Mouse (Mus musculus) neural tube, embryonic 12.5 days (tissue): ENCODE data around the gene Zcchc7. TPM values are rescaled to one million over a fixed set of nuclear protein-coding genes. Genes with fewer than 3 reads are reported as not detected.

Experiments used
- ATAC-seq: fragments of 200-750 bp; cut with Nextera tagmentation; 2 replicates; pipeline ENCODE4 v1.8.0; 2017; ENCODE audit warnings: low read depth, mild to moderate bottlenecking, moderate TSS enrichment, moderate library complexity; ENCODE audit not compliant: low FRiP score
- H3K27ac ChIP-seq: fragments of 300-500 bp; sonication (generic); 2 replicates; pipeline ENCODE4 v1.5.1; 2016
- H3K27me3 ChIP-seq: fragments of 300-500 bp; sonication (generic); replicated peaks from 2 replicates; pipeline ENCODE4 v1.6.1; 2016; ENCODE audit warnings: mild to moderate bottlenecking
- H3K36me3 ChIP-seq: fragments of 300-500 bp; sonication (generic); 2 replicates; pipeline ENCODE4 v1.6.1; 2016; ENCODE audit warnings: mild to moderate bottlenecking
- H3K4me1 ChIP-seq: fragments of 300-500 bp; sonication (generic); 2 replicates; pipeline ENCODE4 v1.6.1; 2016
- H3K4me2 ChIP-seq: fragments of 300-500 bp; sonication (generic); replicated peaks from 2 replicates; pipeline ENCODE4 v1.6.1; 2016; ENCODE audit warnings: mild to moderate bottlenecking
- H3K4me3 ChIP-seq: fragments of 300-500 bp; sonication (generic); 2 replicates; pipeline ENCODE4 v1.5.1; 2016
- H3K9ac ChIP-seq: fragments of 300-500 bp; sonication (generic); 2 replicates; pipeline ENCODE4 v1.6.1; 2016; ENCODE audit warnings: mild to moderate bottlenecking
- H3K9me3 ChIP-seq: fragments of 300-500 bp; sonication (generic); 2 replicates; pipeline ENCODE4 v1.6.1; 2016; ENCODE audit warnings: mild to moderate bottlenecking
- WGBS: fragments of 180-500 bp; shearing (Covaris S2); methylation state at CpG from one replicate; pipeline ENCODE4 v1.1.7; 2016; 5-methylcytosine and 5-hydroxymethylcytosine counted together
- polyA plus RNA-seq: library from polyadenylated mRNA; unstranded; fragments of >200 nt; fragmentation: Nextera tagmentation; extraction: Ambion mirVana; gene quantifications from 2 replicates; pipeline ENCODE4 v1.2.1, GENCODE M21; 2016

The Zcchc7 gene
- polyA plus RNA-seq, 1 experiment from 2014 or later: 28.2 TPM

GRCm38 (mm10) chr4:44880065-44880623, 124.5 kb downstream of the Zcchc7 start:
- 29% methylated on average over 7 of the region's 7 CpGs for WGBS
- Histone ChIP-seq H3K27ac (no peak overlapping the region), H3K4me3 (no peak overlapping the region), H3K27me3 (no peaks in the 10 kb centered on the region), H3K4me2 (no peak overlapping the region), H3K36me3 (no peaks in the 10 kb centered on the region), H3K4me1 (0 out of 2 replicates have a peak, but pooled peaks cover 2% of the 10 kb centered on the region), H3K9ac (no peak overlapping the region), H3K9me3 (no peaks in the 10 kb centered on the region)
- ATAC-seq: no peak

GRCm38 (mm10) chr4:44886143-44886542, 130.5 kb downstream of the Zcchc7 start:
- H3K4me2 ChIP-seq: no peak overlapping the region
- no peaks in the 10 kb centered on the region for H3K9me3 ChIP-seq
- ATAC-seq: no peak
- no peak overlapping the region for H3K4me3 ChIP-seq
- H3K9ac ChIP-seq: no peak overlapping the region
- H3K4me1 ChIP-seq: no peaks in the 10 kb centered on the region
- H3K36me3 ChIP-seq: no peaks in the 10 kb centered on the region
- 77% methylated on average over 6 of the region's 6 CpGs for WGBS
- no peaks in the 10 kb centered on the region for H3K27me3 ChIP-seq
- H3K27ac ChIP-seq: no peak overlapping the region

GRCm38 (mm10) chr4:44891344-44891743, 135.7 kb downstream of the Zcchc7 start:
- Histone ChIP-seq H3K4me2 (no peak overlapping the region), H3K27ac (no peak overlapping the region), H3K4me1 (no peaks in the 10 kb centered on the region), H3K9me3 (no peaks in the 10 kb centered on the region), H3K36me3 (no peaks in the 10 kb centered on the region), H3K9ac (no peak overlapping the region), H3K4me3 (no peak overlapping the region), H3K27me3 (no peaks in the 10 kb centered on the region)
- 85% methylated on average over 6 of the region's 6 CpGs for WGBS
- no peak for ATAC-seq

- no peaks in the 10 kb centered on the region for H3K9me3 ChIP-seq
- H3K27me3 ChIP-seq: no peaks in the 10 kb centered on the region
- H3K27ac ChIP-seq: no peak overlapping the region; the same call in 1 of the 2 replicates
- 0 out of 2 replicates have a peak, but pooled peaks have one; percentile 17 for ATAC-seq
- peaks cover 10% of the 10 kb centered on the region for H3K4me1 ChIP-seq
- no peaks in the 10 kb centered on the region for H3K36me3 ChIP-seq
- H3K4me2 ChIP-seq: no peak overlapping the region
- no peak overlapping the region for H3K9ac ChIP-seq
- WGBS: 19% methylated on average over 11 of the region's 11 CpGs
- no peak overlapping the region for H3K4me3 ChIP-seq
Observed at GRCm38 (mm10) chr4:44905651-44906271, 150.1 kb downstream of the Zcchc7 start.

GRCm38 (mm10) chr4:44906399-44906798, 150.7 kb downstream of the Zcchc7 start:
- H3K27ac ChIP-seq: no peak overlapping the region
- ATAC-seq: no peak
- WGBS: 85% methylated on average over 4 of the region's 4 CpGs

GRCm38 (mm10) chr4:44910065-44910464, 154.4 kb downstream of the Zcchc7 start:
- no peak overlapping the region for H3K9ac ChIP-seq
- H3K4me1 ChIP-seq: peaks cover 10% of the 10 kb centered on the region
- H3K9me3 ChIP-seq: no peaks in the 10 kb centered on the region
- no peaks in the 10 kb centered on the region for H3K27me3 ChIP-seq
- H3K4me3 ChIP-seq: no peak overlapping the region
- no peaks in the 10 kb centered on the region for H3K36me3 ChIP-seq
- no peak overlapping the region for H3K4me2 ChIP-seq
- WGBS: 63% methylated on average over 2 of the region's 2 CpGs
- no peak for ATAC-seq
- no peak overlapping the region for H3K27ac ChIP-seq

More at GRCm38 (mm10) chr4:44906399-44906798, 150.7 kb downstream of the Zcchc7 start:
- no peaks in the 10 kb centered on the region for H3K27me3 ChIP-seq
- H3K9me3 ChIP-seq: no peaks in the 10 kb centered on the region
- H3K4me2 ChIP-seq: no peak overlapping the region
- H3K36me3 ChIP-seq: no peaks in the 10 kb centered on the region
- no peak overlapping the region for H3K9ac ChIP-seq
- peaks cover 10% of the 10 kb centered on the region for H3K4me1 ChIP-seq
- H3K4me3 ChIP-seq: no peak overlapping the region

GRCm38 (mm10) chr4:44910857-44911256, 155.2 kb downstream of the Zcchc7 start:
- Histone ChIP-seq H3K4me1 (peaks cover 3% of the 10 kb centered on the region), H3K9ac (no peak overlapping the region), H3K4me2 (no peak overlapping the region), H3K36me3 (no peaks in the 10 kb centered on the region), H3K27ac (no peak overlapping the region), H3K27me3 (no peaks in the 10 kb centered on the region), H3K9me3 (no peaks in the 10 kb centered on the region), H3K4me3 (no peak overlapping the region)
- ATAC-seq: no peak
- WGBS: 80% methylated on average over 2 of the region's 2 CpGs

GRCm38 (mm10) chr4:44917312-44917848, 161.7 kb downstream of the Zcchc7 start:
- Histone ChIP-seq H3K4me3 (no peak overlapping the region), H3K9ac (no peak overlapping the region), H3K36me3 (no peaks in the 10 kb centered on the region), H3K9me3 (no peaks in the 10 kb centered on the region), H3K4me2 (no peak overlapping the region), H3K4me1 (0 out of 2 replicates have a peak, but pooled peaks cover 3% of the 10 kb centered on the region), H3K27ac (no peak overlapping the region), H3K27me3 (no peaks in the 10 kb centered on the region)
- WGBS: 51% methylated on average over 5 of the region's 5 CpGs
- no peak for ATAC-seq

- H3K4me2 ChIP-seq: no peak overlapping the region
- no peak overlapping the region for H3K9ac ChIP-seq
- no peak overlapping the region for H3K4me3 ChIP-seq
- 0 out of 2 replicates have a peak, but pooled peaks cover 3% of the 10 kb centered on the region for H3K4me1 ChIP-seq
- ATAC-seq: no peak
- no peaks in the 10 kb centered on the region for H3K36me3 ChIP-seq
- 43% methylated on average over 3 of the region's 3 CpGs for WGBS
- H3K9me3 ChIP-seq: no peaks in the 10 kb centered on the region
- H3K27me3 ChIP-seq: no peaks in the 10 kb centered on the region
- no peak overlapping the region for H3K27ac ChIP-seq
Observed at GRCm38 (mm10) chr4:44917907-44918306, 162.2 kb downstream of the Zcchc7 start.

GRCm38 (mm10) chr4:44920831-44921230, 165.2 kb downstream of the Zcchc7 start:
- Histone ChIP-seq H3K27me3 (no peaks in the 10 kb centered on the region), H3K36me3 (no peaks in the 10 kb centered on the region), H3K9me3 (no peaks in the 10 kb centered on the region), H3K9ac (no peak overlapping the region), H3K27ac (no peak overlapping the region), H3K4me1 (0 out of 2 replicates have a peak, but pooled peaks cover 3% of the 10 kb centered on the region), H3K4me2 (no peak overlapping the region), H3K4me3 (no peak overlapping the region)
- 42% methylated on average over 5 of the region's 5 CpGs for WGBS
- ATAC-seq: no peak

GRCm38 (mm10) chr4:44922466-44923128, 166.9 kb downstream of the Zcchc7 start:
- no peak overlapping the region for H3K4me3 ChIP-seq
- H3K27ac ChIP-seq: no peak overlapping the region
- 0 out of 2 replicates have a peak, but pooled peaks cover 3% of the 10 kb centered on the region for H3K4me1 ChIP-seq
- no peaks in the 10 kb centered on the region for H3K27me3 ChIP-seq
- H3K9me3 ChIP-seq: no peaks in the 10 kb centered on the region
- H3K9ac ChIP-seq: no peak overlapping the region
- 91% methylated on average over 7 of the region's 7 CpGs for WGBS
- no peak overlapping the region for H3K4me2 ChIP-seq
- ATAC-seq: no peak
- H3K36me3 ChIP-seq: peaks cover 11% of the 10 kb centered on the region; the same call in 1 of the 2 replicates

- no peak overlapping the region for H3K4me2 ChIP-seq
- no peak overlapping the region for H3K9ac ChIP-seq
- H3K9me3 ChIP-seq: no peaks in the 10 kb centered on the region
- ATAC-seq: no peak
- no peaks in the 10 kb centered on the region for H3K27me3 ChIP-seq
- H3K36me3 ChIP-seq: peaks cover 11% of the 10 kb centered on the region; the same call in 1 of the 2 replicates
- WGBS: 94% methylated on average over 5 of the region's 5 CpGs
- no peaks in the 10 kb centered on the region for H3K4me1 ChIP-seq
- H3K4me3 ChIP-seq: no peak overlapping the region
- no peak overlapping the region for H3K27ac ChIP-seq
Observed at GRCm38 (mm10) chr4:44923129-44923481, 167.4 kb downstream of the Zcchc7 start.
